Mouse (Mus musculus) olfactory bulb, adult 2 months (tissue): ENCODE measurements at regions not wholly inside any gene's neighbourhood (a gene's known extent, or its start where the extent isn't known, plus 50 kb on each side); places are given as distances from the start of the nearest gene placed in this dataset.

Experiments used
- H3K27ac ChIP-seq: fragments of 200-500 bp; 2 replicates; pipeline ENCODE4 v1.5.1; 2012; ENCODE audit warnings: low read depth, low read length; ENCODE audit not compliant: insufficient read depth
- H3K4me1 ChIP-seq: fragments of 200-500 bp; 2 replicates; pipeline ENCODE4 v1.6.1; 2012; ENCODE audit warnings: low read length; ENCODE audit not compliant: control insufficient read depth, insufficient read depth
- H3K4me3 ChIP-seq: fragments of 200-500 bp; 2 replicates; pipeline ENCODE4 v1.5.1; 2012; ENCODE audit warnings: mild to moderate bottlenecking, low read depth, low read length, moderate library complexity; ENCODE audit not compliant: insufficient read depth
- CTCF ChIP-seq: fragments of 200-500 bp; IDR thresholded peaks from 2 replicates; pipeline ENCODE4 v1.5.1; 2012; ENCODE audit warnings: low read depth, mild to moderate bottlenecking, low read length, moderate library complexity; ENCODE audit not compliant: insufficient read depth
- POLR2A ChIP-seq: fragments of 200-500 bp; IDR thresholded peaks from 2 replicates; pipeline ENCODE4 v1.6.1; 2012; ENCODE audit warnings: mild to moderate bottlenecking, low read depth, low read length, moderate library complexity; ENCODE audit not compliant: insufficient read depth
- WGBS: fragments of 180-500 bp; shearing (Covaris S2); methylation state at CpG from one replicate; pipeline ENCODE4 v1.1.7; 2018; 5-methylcytosine and 5-hydroxymethylcytosine counted together

DNA sequence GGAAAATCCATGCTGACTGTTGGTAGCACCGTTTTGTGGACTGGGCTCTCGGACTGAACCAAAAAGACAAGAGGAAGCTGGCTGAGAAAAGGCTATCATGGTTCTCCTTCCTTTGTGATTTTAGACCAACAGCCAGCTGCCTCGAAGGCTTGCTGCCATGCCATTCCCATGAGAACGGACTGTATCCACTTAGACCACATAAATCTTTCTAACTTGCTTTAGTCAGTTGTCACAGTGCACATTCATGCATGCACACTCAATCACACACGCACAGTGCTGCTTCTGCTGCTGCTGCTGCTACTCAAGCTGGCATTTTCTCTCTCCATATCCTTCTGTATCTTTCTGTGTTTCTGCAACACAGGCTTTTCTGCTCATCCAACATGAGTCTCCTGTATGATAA lies 1405.8 kb downstream of the Gsdmc2 start:
- H3K4me1 ChIP-seq = no peaks in the 10 kb centered on the region
- no peak overlapping the region for H3K27ac ChIP-seq
- H3K4me3 ChIP-seq = no peak overlapping the region
- TF ChIP-seq CTCF (no peak), POLR2A (no peak)
- 64% methylated on average over 5 of the region's 5 CpGs for WGBS

DNA sequence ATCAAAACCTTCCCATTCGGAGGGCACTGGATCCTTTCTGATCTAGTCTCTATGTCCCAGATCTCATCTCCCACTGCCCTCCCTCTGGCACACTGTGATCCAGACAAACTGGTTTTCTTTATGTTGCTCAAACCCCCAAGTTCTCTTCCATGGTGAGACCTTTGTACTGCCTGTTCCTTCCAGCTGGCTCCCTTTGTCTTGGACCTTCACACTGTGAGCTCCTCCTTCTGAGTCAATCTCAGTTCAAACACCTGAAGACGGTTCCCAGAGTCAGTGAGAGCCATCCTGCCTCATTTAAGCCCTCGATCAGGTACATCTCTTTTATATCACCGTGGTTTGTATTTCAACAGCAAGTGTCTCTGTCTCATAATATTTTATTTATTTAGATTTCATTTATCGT lies 1408.3 kb downstream of the Gsdmc2 start:
- no peaks in the 10 kb centered on the region for H3K4me1 ChIP-seq
- TF ChIP-seq POLR2A = no peak
- H3K27ac ChIP-seq = no peak overlapping the region
- H3K4me3 ChIP-seq = no peak overlapping the region
- WGBS = 97% methylated on average over 5 of the region's 5 CpGs

- H3K4me3 ChIP-seq = no peak overlapping the region
- no peak for TF ChIP-seq CTCF
- TF ChIP-seq POLR2A = no peak
- H3K4me1 ChIP-seq = no peaks in the 10 kb centered on the region
- no peak overlapping the region for H3K27ac ChIP-seq
- 98% methylated on average over 4 of the region's 4 CpGs for WGBS
Measured at GRCm38 (mm10) chr15:62435141-62435680, 1409.8 kb downstream of the Gsdmc2 start.

DNA sequence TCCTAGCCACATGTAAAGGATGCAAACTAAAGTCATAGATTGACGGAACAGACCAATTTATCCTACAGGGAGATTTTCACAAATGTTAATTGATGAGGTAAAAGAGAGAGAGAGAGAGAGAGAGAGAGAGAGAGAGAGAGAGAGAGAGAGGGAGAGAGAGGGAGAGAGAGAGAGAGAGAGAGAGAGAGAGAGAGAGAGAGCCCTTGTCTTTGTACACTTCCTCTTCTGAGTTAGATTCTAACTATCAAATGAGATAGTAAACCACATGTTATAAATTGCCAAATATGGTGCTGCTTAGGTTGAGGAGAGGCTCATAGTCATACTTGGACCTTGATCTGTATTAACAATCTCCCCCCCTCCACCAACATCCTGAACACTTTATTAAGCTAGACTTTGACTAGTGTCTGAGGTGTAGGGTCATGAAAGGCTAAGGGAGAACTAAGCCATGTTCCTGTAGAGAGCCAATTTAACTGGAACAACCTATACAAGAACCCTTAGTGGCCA lies 1412.2 kb downstream of the Gsdmc2 start:
- Histone ChIP-seq H3K27ac (no peak overlapping the region), H3K4me3 (no peak overlapping the region), H3K4me1 (no peaks in the 10 kb centered on the region)
- 96% methylated on average over 1 of the region's 1 CpGs for WGBS
- TF ChIP-seq POLR2A (no peak), CTCF (no peak)

- Histone ChIP-seq H3K27ac (no peak overlapping the region), H3K4me3 (no peak overlapping the region), H3K4me1 (no peaks in the 10 kb centered on the region)
- 87% methylated on average over 1 of the region's 1 CpGs for WGBS
- TF ChIP-seq POLR2A = no peak
- TF ChIP-seq CTCF = no peak
Measured at GRCm38 (mm10) chr15:62431150-62431678, 1413.8 kb downstream of the Gsdmc2 start.

DNA sequence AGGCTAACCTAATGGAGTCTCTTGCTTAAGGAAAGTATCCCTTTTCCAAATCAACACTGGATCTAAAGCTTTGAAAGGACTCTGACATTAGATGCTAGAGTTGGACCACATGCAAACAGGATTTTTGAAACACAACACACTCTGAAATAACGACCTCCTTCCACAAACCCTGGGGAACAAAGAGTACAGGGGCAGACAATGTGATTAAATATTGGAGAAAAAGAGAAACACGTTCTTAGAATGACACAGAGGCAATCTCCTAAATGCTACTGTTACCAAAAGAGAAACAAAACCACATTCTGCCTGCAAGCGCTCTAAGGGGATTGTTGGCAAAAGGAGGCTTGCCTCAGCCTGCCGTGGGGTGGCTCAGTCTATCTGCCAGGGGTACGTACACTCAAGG lies 1422.0 kb downstream of the Gsdmc2 start:
- Histone ChIP-seq H3K4me3 (no peak overlapping the region), H3K4me1 (peaks cover 2% of the 10 kb centered on the region; the same call in 1 of the 2 replicates), H3K27ac (no peak overlapping the region)
- TF ChIP-seq POLR2A (no peak), CTCF (no peak)
- 64% methylated on average over 5 of the region's 5 CpGs for WGBS

DNA sequence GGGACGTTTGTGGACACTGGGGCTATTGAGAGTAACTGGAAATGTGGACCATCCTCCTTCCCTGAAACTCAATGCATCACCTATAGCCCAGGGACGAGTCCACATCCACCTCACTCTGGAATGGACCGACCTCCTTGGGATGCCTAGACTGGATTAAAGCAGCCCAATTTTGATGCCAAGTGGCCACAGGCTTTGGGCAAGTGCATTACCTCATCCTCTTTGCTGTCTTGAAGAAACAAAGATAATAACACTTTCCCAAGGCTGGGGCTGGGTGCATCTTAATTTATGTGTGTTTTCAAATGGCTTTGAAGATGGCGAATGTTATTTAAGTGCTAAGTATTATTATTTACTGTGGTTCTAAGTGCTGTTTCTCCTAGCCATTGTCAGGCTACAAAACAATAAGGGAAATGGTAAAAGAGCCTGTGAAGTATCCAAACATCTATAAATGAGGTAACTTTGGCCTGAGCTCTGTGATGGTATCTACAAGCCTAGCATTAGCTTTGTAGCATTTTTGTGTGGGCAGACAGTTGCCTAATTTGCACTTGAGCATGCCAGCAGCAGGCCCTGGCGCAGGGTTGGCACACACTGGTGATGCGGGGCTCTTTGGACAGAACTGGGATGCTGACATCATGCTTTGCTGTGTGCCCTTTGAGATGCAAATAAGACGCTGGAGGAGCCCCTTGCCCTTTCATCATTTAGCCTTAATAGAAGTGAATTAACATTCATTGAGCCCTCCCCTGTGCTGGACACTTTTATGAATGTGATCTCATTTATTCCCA lies 1423.7 kb downstream of the Gsdmc2 start:
- Histone ChIP-seq H3K4me1 (peaks cover 2% of the 10 kb centered on the region; the same call in 1 of the 2 replicates), H3K27ac (no peak overlapping the region), H3K4me3 (no peak overlapping the region)
- WGBS = 54% methylated on average over 7 of the region's 7 CpGs
- TF ChIP-seq CTCF = no peak
- TF ChIP-seq POLR2A = no peak

- H3K4me1 ChIP-seq = peaks cover 2% of the 10 kb centered on the region; the same call in 1 of the 2 replicates
- H3K27ac ChIP-seq = no peak overlapping the region
- no peak overlapping the region for H3K4me3 ChIP-seq
- no peak for TF ChIP-seq POLR2A
- no peak for TF ChIP-seq CTCF
Measured at GRCm38 (mm10) chr15:62416691-62417090, 1428.3 kb downstream of the Gsdmc2 start.

DNA sequence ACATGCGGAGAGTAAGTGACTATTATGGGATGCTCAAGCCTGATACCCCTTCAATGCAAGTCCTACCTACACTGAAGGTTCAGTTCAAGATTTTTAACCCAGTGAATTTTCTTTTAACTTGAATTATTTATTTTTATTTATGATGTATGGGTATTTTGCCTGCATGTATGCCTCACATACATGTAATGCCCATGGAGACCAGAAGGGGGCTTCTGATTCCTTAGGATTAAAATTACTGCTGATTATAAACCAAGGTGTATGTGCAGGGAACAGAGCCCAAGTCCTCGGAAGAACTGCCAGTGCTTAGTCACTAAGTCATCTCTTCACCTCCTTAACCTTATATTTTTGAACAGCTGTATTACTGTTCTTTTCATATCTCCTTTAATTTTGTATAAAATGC lies 1431.3 kb downstream of the Gsdmc2 start:
- no peak overlapping the region for H3K4me3 ChIP-seq
- WGBS = over 99% methylated on average over 2 of the region's 2 CpGs

DNA sequence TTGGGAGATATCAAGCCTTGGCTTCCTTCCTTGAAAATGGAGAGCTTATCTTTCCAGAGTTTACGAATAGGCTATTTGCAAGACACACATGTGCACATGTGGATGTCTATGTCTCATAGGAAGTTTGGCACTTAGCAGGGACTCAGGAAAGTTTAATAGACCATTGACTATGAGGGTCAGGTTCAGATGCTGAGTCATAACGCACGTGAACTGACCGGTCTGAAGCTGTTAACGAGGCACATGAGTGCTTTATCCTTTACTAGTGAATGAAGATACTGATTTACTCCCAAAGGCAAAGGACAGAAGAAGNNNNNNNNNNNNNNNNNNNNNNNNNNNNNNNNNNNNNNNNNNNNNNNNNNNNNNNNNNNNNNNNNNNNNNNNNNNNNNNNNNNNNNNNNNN lies 1442.8 kb downstream of the Gsdmc2 start:
- TF ChIP-seq CTCF (no peak), POLR2A (no peak)
- WGBS = 91% methylated on average over 5 of the region's 5 CpGs
- H3K4me1 ChIP-seq = no peaks in the 10 kb centered on the region
- H3K4me3 ChIP-seq = no peak overlapping the region
- no peak overlapping the region for H3K27ac ChIP-seq

More for the DNA sequence above, 1431.3 kb downstream of the Gsdmc2 start:
- TF ChIP-seq POLR2A = no peak
- TF ChIP-seq CTCF = no peak
- no peaks in the 10 kb centered on the region for H3K4me1 ChIP-seq
- no peak overlapping the region for H3K27ac ChIP-seq
